Mouse (Mus musculus) right cerebral cortex, postnatal 4 days (tissue): Measurements from ENCODE around the gene Gm128.
A peak's percentile ranks its signal among the peaks of the same experiment; 100 is the strongest.

ENCODE experiments used
- DNase-seq: peaks from one replicate; pipeline ENCODE4 v3.0.0-alpha.2; 2022

Gm128 gene

GRCm38 (mm10) chr3:95266052-95266451 lies 24.7 kb upstream of the Gm128 start:
- DNase-seq = no peak

- DNase-seq = no peak
Observed at GRCm38 (mm10) chr3:95264724-95265123, 23.3 kb upstream of the Gm128 start.

GRCm38 (mm10) chr3:95263089-95263739 lies 21.8 kb upstream of the Gm128 start:
- DNase-seq = peak; percentile 69

GRCm38 (mm10) chr3:95261975-95262374 lies 20.6 kb upstream of the Gm128 start:
- DNase-seq = no peak

- no peak for DNase-seq
Observed at GRCm38 (mm10) chr3:95256931-95257330, 15.5 kb upstream of the Gm128 start.

GRCm38 (mm10) chr3:95250783-95251424 lies 9.5 kb upstream of the Gm128 start, which contains the start of gene Bnipl:
Bnipl (minus strand) TSS chr3:95251193.
- DNase-seq = no peak

GRCm38 (mm10) chr3:95250361-95250760 lies 9.0 kb upstream of the Gm128 start:
- DNase-seq = no peak

- no peak for DNase-seq
Observed at GRCm38 (mm10) chr3:95247660-95248336, 6.4 kb upstream of the Gm128 start.

- peak; percentile 55 for DNase-seq
Observed at GRCm38 (mm10) chr3:95246465-95247231, 5.2 kb upstream of the Gm128 start.

- DNase-seq = no peak
Observed at GRCm38 (mm10) chr3:95243086-95243485, 1.7 kb upstream of the Gm128 start.

- no peak for DNase-seq
Observed at GRCm38 (mm10) chr3:95240900-95241299, 498 bp downstream of the Gm128 start.

- no peak for DNase-seq
Observed at GRCm38 (mm10) chr3:95239971-95240370, 1.4 kb downstream of the Gm128 start.

GRCm38 (mm10) chr3:95239022-95239421 lies 2.4 kb downstream of the Gm128 start:
- DNase-seq = no peak

GRCm38 (mm10) chr3:95237541-95238099 lies 3.8 kb downstream of the Gm128 start:
- no peak for DNase-seq

GRCm38 (mm10) chr3:95235386-95236301 lies 5.8 kb downstream of the Gm128 start:
- DNase-seq = no peak

- DNase-seq = no peak
Observed at GRCm38 (mm10) chr3:95233303-95233980, 8.0 kb downstream of the Gm128 start.

GRCm38 (mm10) chr3:95232771-95233170 lies 8.6 kb downstream of the Gm128 start:
- DNase-seq = no peak

GRCm38 (mm10) chr3:95231298-95232221 lies 9.8 kb downstream of the Gm128 start, which contains the start of gene Mllt11:
Mllt11 (minus strand) TSS chr3:95232171.
- DNase-seq = no peak

- DNase-seq = no peak
Observed at GRCm38 (mm10) chr3:95230495-95231297, 10.7 kb downstream of the Gm128 start.
